Mouse (Mus musculus) right cerebral cortex, postnatal 36 days (tissue): ENCODE measurements at regions not wholly inside any gene's neighbourhood (a gene's known extent, or its start where the extent isn't known, plus 50 kb on each side); places are given as distances from the start of the nearest gene placed in this dataset.
"Not testable (repeated sequence)": the region's sequence is repeated elsewhere in the genome, so short reads cannot be mapped to it uniquely, and the experiment has no call there.

Source experiments
- DNase-seq, 2 experiments: peaks; one replicate each; pipeline ENCODE4 v3.0.0; 2022; ENCODE audit warnings: low spot score in 2 of 2, mixed read lengths in 1 of 2

DNA sequence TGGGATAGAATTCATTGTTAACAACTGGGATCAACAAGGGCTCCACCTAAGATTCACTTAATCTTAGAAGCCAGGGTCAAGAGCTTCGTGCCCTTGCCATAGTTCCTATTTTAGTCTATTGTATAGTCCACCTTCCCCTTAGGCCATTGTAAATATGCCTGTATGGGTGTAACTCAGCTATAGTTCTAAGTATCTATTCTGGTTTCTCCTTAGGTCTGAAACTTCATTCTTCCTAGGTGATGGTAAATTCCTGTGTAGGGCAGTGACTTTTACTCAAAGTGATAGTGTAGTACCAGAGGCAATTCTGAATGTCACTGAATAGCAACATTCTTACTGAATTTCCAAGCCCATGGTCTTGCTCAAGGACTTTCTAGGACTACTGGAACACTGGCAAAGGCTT is 989.4 kb downstream of the Ankrd7 start:
- DNase-seq, result not testable (repeated sequence)

DNA sequence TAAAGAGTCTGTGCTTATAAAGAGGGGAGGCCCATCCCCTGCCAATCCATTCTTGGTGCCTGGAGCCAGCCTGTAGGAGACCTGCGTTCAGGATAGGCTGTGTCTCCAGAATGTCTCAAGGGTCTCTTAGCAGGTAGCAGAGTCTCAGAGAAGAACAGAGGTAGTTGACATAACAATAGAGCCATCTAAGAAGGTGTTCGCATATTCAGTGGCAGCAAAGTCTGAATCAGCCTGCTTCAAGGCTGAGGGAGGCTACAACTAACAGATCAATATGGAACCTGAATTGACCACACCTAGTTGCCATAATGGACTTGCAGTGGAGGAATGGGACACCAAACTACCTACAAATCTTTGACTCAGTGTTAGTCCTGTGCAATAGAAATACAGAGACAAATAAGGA is 998.0 kb downstream of the Ankrd7 start:
- no peak for DNase-seq

GRCm38 (mm10) chr6:19869697-19870096 is 1003.6 kb downstream of the Ankrd7 start:
- DNase-seq, result no peak

DNA sequence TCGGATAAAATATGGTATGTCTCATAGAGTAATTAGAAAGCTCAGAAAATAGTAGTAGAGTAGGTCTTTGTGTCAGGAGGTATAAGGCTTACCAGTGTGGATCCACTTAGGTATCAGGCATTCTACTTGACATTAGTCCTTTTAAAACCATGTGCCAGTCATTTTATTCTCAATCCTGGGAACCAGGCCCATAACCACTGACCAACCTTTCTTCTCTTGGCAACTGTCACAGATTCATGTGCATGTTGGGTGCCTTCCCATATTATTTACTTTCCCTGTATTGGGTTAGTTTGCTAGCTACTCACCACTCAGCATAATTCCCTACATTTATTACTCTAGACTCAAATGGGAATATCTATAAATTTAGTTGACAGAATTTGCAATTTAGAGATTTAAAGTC is 1045.1 kb downstream of the Ankrd7 start:
- no peak for DNase-seq

- not testable (repeated sequence) for DNase-seq
Observed at GRCm38 (mm10) chr6:19941784-19942183, 1075.7 kb downstream of the Ankrd7 start.

- DNase-seq, result no peak
Observed at GRCm38 (mm10) chr6:19944334-19944733, 1078.2 kb downstream of the Ankrd7 start.

DNA sequence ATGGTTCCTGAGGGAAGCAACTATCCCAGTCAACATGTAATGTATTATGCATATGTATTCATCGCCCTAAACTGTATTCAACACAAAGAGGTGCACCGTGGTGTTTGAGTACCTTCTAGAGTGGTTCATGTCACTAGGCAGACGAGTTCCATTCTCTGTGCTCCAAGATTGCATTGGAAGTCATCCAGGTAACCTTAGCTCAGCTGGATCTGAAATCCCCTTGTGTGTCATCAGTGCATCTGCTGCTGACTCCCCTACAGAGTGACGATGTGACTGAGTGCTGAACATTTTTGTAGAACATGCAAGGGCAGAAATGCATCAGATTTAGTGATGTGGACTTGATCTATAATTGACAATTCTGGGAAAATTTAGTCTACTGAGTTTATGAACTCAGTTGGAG is 1079.6 kb downstream of the Ankrd7 start:
- DNase-seq, result no peak

- no peak for DNase-seq
Observed at GRCm38 (mm10) chr6:19975898-19976297, 1109.8 kb downstream of the Ankrd7 start.

DNA sequence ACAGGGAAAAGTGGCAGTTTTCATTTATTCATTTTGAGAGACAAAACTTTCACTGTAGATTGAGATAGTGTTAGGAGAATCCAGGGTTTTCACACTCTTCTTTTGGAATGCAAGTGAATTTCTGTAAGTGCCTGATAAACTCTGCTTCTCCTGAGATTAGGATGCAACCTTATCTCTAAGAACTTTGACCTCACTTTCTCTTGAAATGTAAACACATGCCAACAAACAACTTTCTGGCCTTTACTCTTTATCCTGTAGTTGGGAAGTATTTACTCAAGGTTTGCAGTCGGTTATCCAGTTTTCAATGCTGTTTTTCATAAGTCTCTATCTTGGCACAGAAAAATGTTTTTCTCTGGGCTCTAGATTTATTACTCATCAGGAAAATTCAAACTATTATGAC is 1125.7 kb downstream of the Ankrd7 start:
- no peak for DNase-seq

DNA sequence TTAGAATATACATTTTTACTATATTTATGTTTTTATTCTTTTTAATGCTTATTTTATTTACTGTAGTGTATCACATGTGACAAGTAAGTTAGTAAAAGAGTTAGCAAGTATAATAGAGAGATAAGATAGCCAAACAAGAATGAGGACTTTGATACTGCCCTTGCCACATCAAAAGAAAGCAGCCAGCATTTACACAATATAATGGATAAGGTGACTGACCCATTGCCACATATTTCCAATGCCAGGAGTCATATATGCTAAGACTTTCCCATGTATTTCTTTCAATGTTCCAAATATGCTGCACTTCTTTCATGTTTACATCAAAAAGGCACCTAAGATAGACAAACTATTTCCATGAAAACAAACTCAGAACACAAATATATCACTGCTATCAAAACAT is 1162.3 kb downstream of the Ankrd7 start:
- no peak for DNase-seq

DNA sequence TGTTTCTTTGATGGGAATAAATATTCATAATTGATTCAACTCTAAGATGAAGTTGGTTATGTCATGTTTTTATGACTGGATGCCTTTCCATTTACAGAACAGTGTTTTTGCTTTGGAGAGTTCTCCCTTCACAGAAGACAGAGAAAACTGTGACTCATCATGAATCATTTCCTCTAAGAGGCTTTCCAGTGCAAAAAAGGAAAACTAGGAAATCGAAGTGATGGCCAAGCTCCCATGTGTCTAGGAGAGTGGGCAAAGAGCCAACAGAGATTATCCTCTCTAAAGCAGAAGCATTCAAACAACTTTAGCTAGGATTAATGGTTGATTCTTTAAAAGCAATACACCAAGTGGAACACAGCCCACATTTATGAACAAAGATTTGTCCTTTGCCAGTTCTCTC is 1171.7 kb downstream of the Ankrd7 start:
- DNase-seq, result peak; percentile 3 to 30

DNA sequence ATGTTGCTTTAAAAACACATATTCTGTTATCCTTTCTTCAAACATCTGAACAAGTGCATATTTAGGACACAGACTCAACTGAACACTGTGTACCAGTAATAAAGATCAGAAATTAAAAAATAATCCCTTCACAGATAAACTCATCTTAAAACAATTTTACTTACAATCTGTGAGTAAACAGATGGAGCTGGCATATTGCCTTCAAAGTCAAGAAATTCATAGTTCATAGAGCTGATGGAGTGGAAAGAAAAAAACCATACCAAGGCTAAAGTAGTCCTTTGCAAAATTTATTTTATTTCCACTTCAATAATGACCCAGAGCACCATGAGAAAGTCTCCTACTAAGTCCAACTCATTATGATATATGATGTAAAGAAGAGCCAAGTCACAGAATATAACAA is 1136.6 kb upstream of the Kcnd2 start:
- DNase-seq, result no peak

DNA sequence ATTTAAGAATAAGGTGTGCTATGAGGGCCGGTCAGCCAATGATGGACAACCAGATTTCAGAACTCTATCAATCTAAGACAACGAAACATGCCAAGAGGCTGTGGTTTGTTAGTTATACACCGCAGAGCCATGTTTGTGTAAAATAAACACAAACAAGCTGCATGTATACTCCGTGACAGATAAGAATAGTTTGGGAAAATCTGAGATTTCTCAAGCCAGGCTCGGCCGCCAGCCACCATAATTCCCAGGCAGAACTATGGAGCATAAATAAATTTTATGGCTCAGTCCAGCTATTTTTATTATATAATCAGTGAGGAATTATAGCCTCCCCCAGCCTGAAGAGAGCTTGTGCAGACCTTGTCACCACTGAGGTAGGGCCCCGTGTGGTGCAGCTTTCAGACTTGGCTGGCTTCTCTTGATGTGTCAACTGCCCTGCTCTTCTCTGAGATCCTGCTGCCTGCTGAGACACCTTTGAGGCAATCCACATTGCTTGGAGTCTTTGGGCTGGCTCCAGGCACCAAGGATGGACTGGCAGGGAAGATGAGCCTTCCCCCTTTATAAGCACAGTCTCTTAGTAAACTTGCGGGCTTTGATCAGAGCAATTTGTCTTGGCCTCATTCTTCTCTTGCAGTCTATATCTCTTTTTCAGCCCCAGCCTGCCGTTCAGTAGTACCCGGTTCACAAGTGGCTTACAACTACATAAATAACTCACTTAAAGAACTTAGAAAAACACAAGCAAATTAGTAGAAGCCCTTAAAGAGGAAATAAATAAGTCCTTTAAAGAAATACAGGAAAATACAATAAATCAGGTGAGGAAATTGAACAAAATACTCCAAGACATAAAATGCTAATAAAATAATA is 1123.0 kb upstream of the Kcnd2 start:
- no peak for DNase-seq

GRCm38 (mm10) chr6:20133991-20134390 is 1081.3 kb upstream of the Kcnd2 start:
- DNase-seq, result not testable (repeated sequence)

DNA sequence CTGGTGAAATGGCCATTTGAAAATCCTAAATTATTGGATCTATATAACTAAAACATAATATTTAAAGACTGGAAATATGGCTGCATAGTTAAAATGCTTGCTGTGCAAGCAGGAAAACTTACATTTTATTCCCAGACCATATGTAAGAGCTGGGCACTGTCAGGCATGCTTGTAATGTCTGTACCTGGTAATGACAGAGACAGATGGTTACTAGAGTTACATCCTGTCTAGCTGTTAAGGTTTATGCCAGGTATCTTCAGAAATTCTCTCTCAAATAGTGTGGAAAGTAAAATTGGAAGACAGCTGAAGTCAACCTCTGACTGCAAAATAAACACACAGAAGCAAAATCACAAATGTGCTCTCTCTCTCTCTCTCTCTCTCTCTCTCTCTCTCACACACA is 1077.8 kb upstream of the Kcnd2 start:
- no peak for DNase-seq
